Mouse (Mus musculus) intestine, embryonic 15.5 days (tissue): ENCODE results near the gene Hmgcr. TPM values are rescaled to one million over a fixed set of nuclear protein-coding genes. Genes with fewer than 3 reads are reported as not detected.
A peak's percentile ranks its signal among the peaks of the same experiment; 100 is the strongest.

Experiments
- ATAC-seq: fragments of 200-750 bp; cut with Nextera tagmentation; 2 replicates; pipeline ENCODE4 v1.8.0; 2017; ENCODE audit warnings: moderate TSS enrichment, moderate library complexity
- H3K27ac ChIP-seq: fragments of 300-500 bp; sonication (generic); 2 replicates; pipeline ENCODE4 v1.5.1; 2015; ENCODE audit warnings: mild to moderate bottlenecking, inconsistent platforms
- H3K27me3 ChIP-seq: fragments of 300-500 bp; sonication (generic); replicated peaks from 2 replicates; pipeline ENCODE4 v1.6.1; 2015; ENCODE audit warnings: inconsistent platforms
- H3K36me3 ChIP-seq: fragments of 300-500 bp; sonication (generic); 2 replicates; pipeline ENCODE4 v1.6.1; 2015; ENCODE audit warnings: inconsistent platforms
- H3K4me1 ChIP-seq: fragments of 300-500 bp; sonication (generic); replicated peaks from 2 replicates; pipeline ENCODE4 v1.6.1; 2015; ENCODE audit warnings: inconsistent platforms
- H3K4me2 ChIP-seq: fragments of 300-500 bp; sonication (generic); replicated peaks from 2 replicates; pipeline ENCODE4 v1.6.1; 2015; ENCODE audit warnings: mild to moderate bottlenecking, inconsistent platforms
- H3K4me3 ChIP-seq: fragments of 300-500 bp; sonication (generic); replicated peaks from 2 replicates; pipeline ENCODE4 v1.5.1; 2015; ENCODE audit warnings: inconsistent platforms
- H3K9ac ChIP-seq: fragments of 300-500 bp; sonication (generic); 2 replicates; pipeline ENCODE4 v1.6.1; 2015; ENCODE audit warnings: inconsistent platforms
- H3K9me3 ChIP-seq: fragments of 300-500 bp; sonication (generic); 2 replicates; pipeline ENCODE4 v1.6.1; 2016; ENCODE audit warnings: inconsistent platforms
- WGBS: fragments of 180-500 bp; shearing (Covaris S2); methylation state at CpG from one replicate; pipeline ENCODE4 v1.1.7; 2015; 5-methylcytosine and 5-hydroxymethylcytosine counted together
- polyA plus RNA-seq: library from polyadenylated mRNA; unstranded; fragments of >200 nt; fragmentation: Nextera tagmentation; extraction: Ambion mirVana; gene quantifications from 2 replicates; pipeline ENCODE4 v1.2.1, GENCODE M21; 2015

Gene Hmgcr
- polyA plus RNA-seq, 1 experiment from 2014 or later = 101 TPM

GRCm38 (mm10) chr13:96660095-96660860 is 10.5 kb downstream of the Hmgcr start:
- H3K4me1 ChIP-seq = no peaks in the 10 kb centered on the region
- no peak overlapping the region for H3K9ac ChIP-seq
- no peak overlapping the region for H3K27ac ChIP-seq
- no peaks in the 10 kb centered on the region for H3K27me3 ChIP-seq
- peaks cover 63% of the 10 kb centered on the region for H3K36me3 ChIP-seq
- no peak overlapping the region for H3K4me3 ChIP-seq
- no peaks in the 10 kb centered on the region for H3K9me3 ChIP-seq
- no peak overlapping the region for H3K4me2 ChIP-seq
- ATAC-seq = peak; percentile 39; the same call in 1 of the 2 replicates
- WGBS = 78% methylated on average over 10 of the region's 10 CpGs

- no peak for ATAC-seq
- H3K4me3 ChIP-seq = no peak overlapping the region
- WGBS = 97% methylated on average over 7 of the region's 7 CpGs
- H3K4me1 ChIP-seq = no peaks in the 10 kb centered on the region
- no peaks in the 10 kb centered on the region for H3K9me3 ChIP-seq
- no peaks in the 10 kb centered on the region for H3K27me3 ChIP-seq
- H3K27ac ChIP-seq = no peak overlapping the region
- no peak overlapping the region for H3K9ac ChIP-seq
- no peak overlapping the region for H3K4me2 ChIP-seq
- peaks cover 59% of the 10 kb centered on the region for H3K36me3 ChIP-seq
Measured at GRCm38 (mm10) chr13:96658936-96659335, 11.8 kb downstream of the Hmgcr start.

- no peak overlapping the region for H3K4me3 ChIP-seq
- H3K27ac ChIP-seq = no peak overlapping the region
- H3K27me3 ChIP-seq = no peaks in the 10 kb centered on the region
- H3K36me3 ChIP-seq = peaks cover 58% of the 10 kb centered on the region
- H3K4me2 ChIP-seq = no peak overlapping the region
- no peaks in the 10 kb centered on the region for H3K9me3 ChIP-seq
- no peaks in the 10 kb centered on the region for H3K4me1 ChIP-seq
- WGBS = 77% methylated on average over 1 of the region's 1 CpGs
- peak; percentile 24; the same call in 1 of the 2 replicates for ATAC-seq
- no peak overlapping the region for H3K9ac ChIP-seq
Measured at GRCm38 (mm10) chr13:96656673-96657072, 14.1 kb downstream of the Hmgcr start.

- Histone ChIP-seq H3K9ac (no peak overlapping the region), H3K27me3 (no peaks in the 10 kb centered on the region), H3K4me2 (no peak overlapping the region), H3K4me1 (no peaks in the 10 kb centered on the region), H3K36me3 (peaks cover 59% of the 10 kb centered on the region), H3K4me3 (no peak overlapping the region), H3K27ac (no peak overlapping the region), H3K9me3 (no peaks in the 10 kb centered on the region)
- 83% methylated on average over 9 of the region's 9 CpGs for WGBS
- ATAC-seq = no peak
Measured at GRCm38 (mm10) chr13:96653041-96653440, 17.7 kb downstream of the Hmgcr start.

GRCm38 (mm10) chr13:96645822-96646221 is 24.9 kb downstream of the Hmgcr start:
- 69% methylated on average over 5 of the region's 5 CpGs for WGBS

GRCm38 (mm10) chr13:96644168-96644567 is 26.6 kb downstream of the Hmgcr start:
- Histone ChIP-seq H3K27me3 (no peaks in the 10 kb centered on the region), H3K9me3 (no peaks in the 10 kb centered on the region), H3K9ac (no peak overlapping the region), H3K36me3 (peaks cover 5% of the 10 kb centered on the region; the same call in 1 of the 2 replicates), H3K4me1 (no peaks in the 10 kb centered on the region), H3K4me2 (no peak overlapping the region), H3K27ac (no peak overlapping the region), H3K4me3 (no peak overlapping the region)
- no peak for ATAC-seq
- 75% methylated on average over 2 of the region's 2 CpGs for WGBS

More at GRCm38 (mm10) chr13:96645822-96646221, 24.9 kb downstream of the Hmgcr start:
- H3K27me3 ChIP-seq = no peaks in the 10 kb centered on the region
- H3K9ac ChIP-seq = no peak overlapping the region
- H3K27ac ChIP-seq = no peak overlapping the region
- no peak for ATAC-seq
- peaks cover 15% of the 10 kb centered on the region for H3K36me3 ChIP-seq
- no peak overlapping the region for H3K4me3 ChIP-seq
- no peaks in the 10 kb centered on the region for H3K4me1 ChIP-seq
- H3K4me2 ChIP-seq = no peak overlapping the region
- H3K9me3 ChIP-seq = no peaks in the 10 kb centered on the region

GRCm38 (mm10) chr13:96630396-96630795 is 40.3 kb downstream of the Hmgcr start:
- 91% methylated on average over 4 of the region's 4 CpGs for WGBS
- no peak for ATAC-seq

GRCm38 (mm10) chr13:96620891-96621290 is 49.8 kb downstream of the Hmgcr start:
- Histone ChIP-seq H3K27ac (no peak overlapping the region), H3K4me1 (no peaks in the 10 kb centered on the region), H3K27me3 (no peaks in the 10 kb centered on the region), H3K9me3 (no peaks in the 10 kb centered on the region), H3K9ac (no peak overlapping the region), H3K4me3 (no peak overlapping the region), H3K36me3 (no peaks in the 10 kb centered on the region), H3K4me2 (no peak overlapping the region)
- WGBS = 25% methylated on average over 1 of the region's 1 CpGs
- ATAC-seq = no peak

More at GRCm38 (mm10) chr13:96630396-96630795, 40.3 kb downstream of the Hmgcr start:
- Histone ChIP-seq H3K27me3 (no peaks in the 10 kb centered on the region), H3K27ac (no peak overlapping the region), H3K9ac (no peak overlapping the region), H3K4me3 (no peak overlapping the region), H3K4me1 (no peaks in the 10 kb centered on the region), H3K9me3 (no peaks in the 10 kb centered on the region), H3K4me2 (no peak overlapping the region), H3K36me3 (peaks cover 14% of the 10 kb centered on the region; the same call in 1 of the 2 replicates)

GRCm38 (mm10) chr13:96614615-96615014 is 56.1 kb downstream of the Hmgcr start:
- Histone ChIP-seq H3K9me3 (no peaks in the 10 kb centered on the region), H3K4me2 (no peak overlapping the region), H3K9ac (no peak overlapping the region), H3K36me3 (0 out of 2 replicates have a peak, but pooled peaks cover 5% of the 10 kb centered on the region), H3K27ac (no peak overlapping the region), H3K4me1 (no peaks in the 10 kb centered on the region), H3K4me3 (no peak overlapping the region), H3K27me3 (no peaks in the 10 kb centered on the region)
- no peak for ATAC-seq
- 91% methylated on average over 3 of the region's 3 CpGs for WGBS

- Histone ChIP-seq H3K27me3 (no peaks in the 10 kb centered on the region), H3K36me3 (peaks cover 10% of the 10 kb centered on the region; the same call in 1 of the 2 replicates), H3K4me2 (no peak overlapping the region), H3K27ac (no peak overlapping the region), H3K4me1 (no peaks in the 10 kb centered on the region), H3K4me3 (no peak overlapping the region), H3K9ac (no peak overlapping the region), H3K9me3 (no peaks in the 10 kb centered on the region)
- 90% methylated on average over 2 of the region's 2 CpGs for WGBS
- no peak for ATAC-seq
Measured at GRCm38 (mm10) chr13:96604242-96604641, 66.5 kb downstream of the Hmgcr start.

GRCm38 (mm10) chr13:96599182-96599581 is 71.6 kb downstream of the Hmgcr start:
- 81% methylated on average over 9 of the region's 9 CpGs for WGBS
- Histone ChIP-seq H3K27ac (no peak overlapping the region), H3K27me3 (no peaks in the 10 kb centered on the region), H3K4me3 (no peak overlapping the region), H3K9me3 (no peaks in the 10 kb centered on the region), H3K36me3 (no peaks in the 10 kb centered on the region), H3K9ac (no peak overlapping the region), H3K4me2 (no peak overlapping the region), H3K4me1 (no peaks in the 10 kb centered on the region)
- no peak for ATAC-seq
